Mouse (Mus musculus): ENCODE results near the gene Mcm7. TPM values are rescaled to one million over a fixed set of nuclear protein-coding genes. Genes with fewer than 3 reads are reported as not detected.

Mcm7 gene
- polyA plus RNA-seq, 1 experiment: 23.0 TPM

- TF ChIP-seq CTCF (IDR thresholded peaks at IDR 0.05; ENCODE audit: borderline replicate concordance, insufficient read depth, low read depth, low read length): no peak
- TF ChIP-seq POLR2A (IDR thresholded peaks at IDR 0.05; ENCODE audit: borderline replicate concordance, insufficient read depth, low read length): no peak
- no peaks in the 10 kb centered on the region for H3K4me1 ChIP-seq (ENCODE audit: control insufficient read depth, insufficient read depth, low read length)
- H3K27ac ChIP-seq (ENCODE audit: insufficient read depth, low read length): no peak overlapping the region
- no peaks in the 10 kb centered on the region for H3K27me3 ChIP-seq (ENCODE audit: control insufficient read depth, insufficient read depth, low read length)
- no peak overlapping the region for H3K4me3 ChIP-seq (replicated peaks; ENCODE audit: insufficient read depth, low read depth, low read length)
- DNase-seq: no peak
- WGBS: 69% methylated on average over 4 of the region's 4 CpGs
Measured at GRCm38 (mm10) chr5:138138585-138138984, 33.6 kb downstream of the Mcm7 start.

- Histone ChIP-seq H3K27me3 (ENCODE audit: control insufficient read depth, insufficient read depth, low read length) (no peaks in the 10 kb centered on the region), H3K4me3 (replicated peaks; ENCODE audit: insufficient read depth, low read depth, low read length) (no peak overlapping the region), H3K27ac (ENCODE audit: insufficient read depth, low read length) (no peak overlapping the region), H3K4me1 (ENCODE audit: control insufficient read depth, insufficient read depth, low read length) (no peaks in the 10 kb centered on the region)
- TF ChIP-seq CTCF (IDR thresholded peaks at IDR 0.05; ENCODE audit: borderline replicate concordance, insufficient read depth, low read depth, low read length) (peak; percentile 49; the same call in 1 of the 2 replicates), POLR2A (IDR thresholded peaks at IDR 0.05; ENCODE audit: borderline replicate concordance, insufficient read depth, low read length) (no peak)
- WGBS: 60% methylated on average over 8 of the region's 8 CpGs
- DNase-seq: no peak
Measured at GRCm38 (mm10) chr5:138137935-138138549, 34.2 kb downstream of the Mcm7 start.

- Histone ChIP-seq H3K27ac (ENCODE audit: insufficient read depth, low read length) (no peak overlapping the region), H3K4me3 (replicated peaks; ENCODE audit: insufficient read depth, low read depth, low read length) (no peak overlapping the region), H3K27me3 (ENCODE audit: control insufficient read depth, insufficient read depth, low read length) (no peaks in the 10 kb centered on the region), H3K4me1 (ENCODE audit: control insufficient read depth, insufficient read depth, low read length) (no peaks in the 10 kb centered on the region)
- no peak for DNase-seq
- TF ChIP-seq CTCF (IDR thresholded peaks at IDR 0.05; ENCODE audit: borderline replicate concordance, insufficient read depth, low read depth, low read length): no peak
- no peak for TF ChIP-seq POLR2A (IDR thresholded peaks at IDR 0.05; ENCODE audit: borderline replicate concordance, insufficient read depth, low read length)
- WGBS: 83% methylated on average over 4 of the region's 4 CpGs
Measured at GRCm38 (mm10) chr5:138137257-138137656, 35.0 kb downstream of the Mcm7 start.

- DNase-seq: no peak
Measured at GRCm38 (mm10) chr5:138132425-138133064, 39.7 kb downstream of the Mcm7 start.

GRCm38 (mm10) chr5:138118041-138118440 is 54.2 kb downstream of the Mcm7 start:
- TF ChIP-seq POLR2A (IDR thresholded peaks at IDR 0.05; ENCODE audit: borderline replicate concordance, insufficient read depth, low read length) (no peak), CTCF (IDR thresholded peaks at IDR 0.05; ENCODE audit: borderline replicate concordance, insufficient read depth, low read depth, low read length) (no peak)
- no peak for DNase-seq
- Histone ChIP-seq H3K27me3 (ENCODE audit: control insufficient read depth, insufficient read depth, low read length) (no peaks in the 10 kb centered on the region), H3K4me3 (replicated peaks; ENCODE audit: insufficient read depth, low read depth, low read length) (no peak overlapping the region), H3K27ac (ENCODE audit: insufficient read depth, low read length) (no peak overlapping the region), H3K4me1 (ENCODE audit: control insufficient read depth, insufficient read depth, low read length) (no peaks in the 10 kb centered on the region)
- 20% methylated on average over 3 of the region's 3 CpGs for WGBS

More at GRCm38 (mm10) chr5:138132425-138133064, 39.7 kb downstream of the Mcm7 start:
- TF ChIP-seq CTCF (IDR thresholded peaks at IDR 0.05; ENCODE audit: borderline replicate concordance, insufficient read depth, low read depth, low read length): no peak
- TF ChIP-seq POLR2A (IDR thresholded peaks at IDR 0.05; ENCODE audit: borderline replicate concordance, insufficient read depth, low read length): no peak
- Histone ChIP-seq H3K4me3 (replicated peaks; ENCODE audit: insufficient read depth, low read depth, low read length) (no peak overlapping the region), H3K27me3 (ENCODE audit: control insufficient read depth, insufficient read depth, low read length) (no peaks in the 10 kb centered on the region), H3K4me1 (ENCODE audit: control insufficient read depth, insufficient read depth, low read length) (no peaks in the 10 kb centered on the region), H3K27ac (ENCODE audit: insufficient read depth, low read length) (no peak overlapping the region)
- WGBS: 93% methylated on average over 5 of the region's 5 CpGs

GRCm38 (mm10) chr5:138117199-138118015 is 54.8 kb downstream of the Mcm7 start:
- no peak for DNase-seq
- Histone ChIP-seq H3K4me3 (replicated peaks; ENCODE audit: insufficient read depth, low read depth, low read length) (peak overlapping the region; percentile 97), H3K27ac (ENCODE audit: insufficient read depth, low read length) (peak overlapping the region; percentile 45), H3K27me3 (ENCODE audit: control insufficient read depth, insufficient read depth, low read length) (no peaks in the 10 kb centered on the region), H3K4me1 (ENCODE audit: control insufficient read depth, insufficient read depth, low read length) (no peaks in the 10 kb centered on the region)
- TF ChIP-seq CTCF (IDR thresholded peaks at IDR 0.05; ENCODE audit: borderline replicate concordance, insufficient read depth, low read depth, low read length): no peak
- TF ChIP-seq POLR2A (IDR thresholded peaks at IDR 0.05; ENCODE audit: borderline replicate concordance, insufficient read depth, low read length): no peak
- 3% methylated on average over 16 of the region's 16 CpGs for WGBS

- Histone ChIP-seq H3K4me1 (ENCODE audit: control insufficient read depth, insufficient read depth, low read length) (no peaks in the 10 kb centered on the region), H3K4me3 (replicated peaks; ENCODE audit: insufficient read depth, low read depth, low read length) (peak within 1 kb of the TSS; percentile 97), H3K27ac (ENCODE audit: insufficient read depth, low read length) (peak within 1 kb of the TSS; percentile 64), H3K27me3 (ENCODE audit: control insufficient read depth, insufficient read depth, low read length) (no peaks in the 10 kb centered on the region)
- no peak for TF ChIP-seq CTCF (IDR thresholded peaks at IDR 0.05; ENCODE audit: borderline replicate concordance, insufficient read depth, low read depth, low read length)
- no peak; the same call in none of the 2 replicates for TF ChIP-seq POLR2A (IDR thresholded peaks at IDR 0.05; ENCODE audit: borderline replicate concordance, insufficient read depth, low read length)
- WGBS: 6% methylated on average over 38 of the region's 38 CpGs
- DNase-seq: peak; percentile 90 to 91
Measured at GRCm38 (mm10) chr5:138116255-138117198, 55.7 kb downstream of the Mcm7 start, which contains the start of gene Zscan21. Zscan21 (plus strand) TSS chr5:138116903.

Other genes with a start within 250 kb of the Mcm7 start
- gene Gjc3, start 209.3 kb downstream of the Mcm7 start, polyA plus RNA-seq (2012; rRNA removed): 75.6 and 85.7 TPM in 2 replicates
- 0.08 and 0.21 TPM in 2 replicates for gene Azgp1, start 190.9 kb downstream of the Mcm7 start, polyA plus RNA-seq (2012; rRNA removed)
- gene Smok3a, start 151.2 kb downstream of the Mcm7 start, polyA plus RNA-seq (2012; rRNA removed): not detected in 2 replicates
- gene Smok3b, start 151.0 kb downstream of the Mcm7 start, polyA plus RNA-seq (2012; rRNA removed): not detected in 2 replicates
- not detected in 2 replicates for gene Smok3c, start 119.2 kb downstream of the Mcm7 start, polyA plus RNA-seq (2012; rRNA removed)
- 16.8 and 17.4 TPM in 2 replicates for gene Zkscan1, start 87.3 kb downstream of the Mcm7 start, polyA plus RNA-seq (2012; rRNA removed)
- gene Zscan21, start 55.5 kb downstream of the Mcm7 start, polyA plus RNA-seq (2012; rRNA removed): 19.0 and 19.2 TPM in 2 replicates
- 3.8 and 4.2 TPM in 2 replicates for gene Zfp113, start 16.7 kb downstream of the Mcm7 start, polyA plus RNA-seq (2012; rRNA removed)
- gene Cops6, start 11.4 kb downstream of the Mcm7 start, polyA plus RNA-seq (2012; rRNA removed): 147 and 158 TPM in 2 replicates
- gene Ap4m1, start 420 bp downstream of the Mcm7 start, polyA plus RNA-seq (2012; rRNA removed): 25.8 and 28.3 TPM in 2 replicates
- gene Taf6, start 15.0 kb upstream of the Mcm7 start, polyA plus RNA-seq (2012; rRNA removed): 52.7 and 54.8 TPM in 2 replicates
- 17.3 and 18.3 TPM in 2 replicates for gene Cnpy4, start 15.1 kb upstream of the Mcm7 start, polyA plus RNA-seq (2012; rRNA removed)
- gene Mblac1, start 21.9 kb upstream of the Mcm7 start, polyA plus RNA-seq (2012; rRNA removed): 7.4 and 7.5 TPM in 2 replicates
- not detected in 2 replicates for gene Nxpe5, start 53.5 kb upstream of the Mcm7 start, polyA plus RNA-seq (2012; rRNA removed)
- gene Lamtor4, start 83.1 kb upstream of the Mcm7 start, polyA plus RNA-seq (2012; rRNA removed): 168 and 176 TPM in 2 replicates
- gene BC037034, start 91.6 kb upstream of the Mcm7 start, polyA plus RNA-seq (2012; rRNA removed): 90.1 and 92.0 TPM in 2 replicates
- 1.5 and 2.0 TPM in 2 replicates for gene Gal3st4, start 100.4 kb upstream of the Mcm7 start, polyA plus RNA-seq (2012; rRNA removed)
- 0.03 and 0.05 TPM in 2 replicates for gene Gm43720, start 107.5 kb upstream of the Mcm7 start, polyA plus RNA-seq (2012; rRNA removed)
- 4.6 and 4.7 TPM in 2 replicates for gene Gpc2, start 107.6 kb upstream of the Mcm7 start, polyA plus RNA-seq (2012; rRNA removed)
- 1.9 and 2.5 TPM in 2 replicates for gene Stag3, start 107.8 kb upstream of the Mcm7 start, polyA plus RNA-seq (2012; rRNA removed)
- 0.10 TPM in 1 of 2 replicates, not detected in the other for gene Pvrig, start 169.5 kb upstream of the Mcm7 start, polyA plus RNA-seq (2012; rRNA removed)